Mouse (Mus musculus): Measurements from ENCODE around the gene BC049352. TPM values are rescaled to one million over a fixed set of nuclear protein-coding genes. Genes with fewer than 3 reads are reported as not detected.

Gene BC049352
- polyA plus RNA-seq, 1 experiment from 2014 or later: not detected

DNA sequence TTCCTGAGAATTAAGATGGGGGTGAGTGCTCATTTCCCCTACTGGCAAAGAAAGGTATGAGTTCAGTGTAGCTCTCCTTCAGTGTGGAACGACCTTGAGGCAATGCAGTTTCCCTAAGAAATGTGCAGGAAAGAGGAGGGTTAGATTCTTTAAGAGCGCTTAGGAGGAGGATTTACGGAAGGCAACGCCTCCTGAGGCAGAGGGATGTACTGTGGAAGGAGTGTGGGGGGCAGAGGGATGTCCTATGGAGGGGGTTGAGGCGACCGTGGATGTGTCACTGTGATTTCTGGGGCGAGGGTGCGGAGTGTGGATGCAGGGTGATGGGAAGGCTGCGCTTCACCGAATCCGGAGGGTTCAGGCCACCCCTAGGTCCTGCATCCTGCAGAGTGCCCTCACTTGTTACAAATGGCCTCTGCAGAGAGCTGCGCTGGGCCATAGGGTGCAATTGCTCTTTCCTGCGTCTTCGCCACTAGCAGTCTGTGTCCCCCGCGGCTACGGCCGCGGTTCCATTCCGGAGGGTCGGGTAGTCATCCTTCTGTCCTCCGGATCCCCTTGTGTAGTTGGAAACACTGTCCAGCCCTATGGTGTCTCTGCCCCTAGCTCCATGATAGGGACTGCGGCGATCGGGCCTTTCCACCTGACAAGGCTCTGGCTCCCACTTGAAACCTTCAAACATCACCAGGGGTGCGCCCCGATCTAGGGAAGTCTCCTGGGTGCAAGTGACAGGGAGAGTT lies 36.1 kb upstream of the BC049352 start:
- H3K27me3 ChIP-seq (ENCODE audit: control insufficient read depth, insufficient read depth, low read length): peaks cover 26% of the 10 kb centered on the region
- 0 out of 2 replicates have a peak, but pooled peaks cover 3% of the 10 kb centered on the region for H3K4me1 ChIP-seq (ENCODE audit: control insufficient read depth, insufficient read depth, low read length)
- H3K9ac ChIP-seq (replicated peaks; ENCODE audit: low read length): peak overlapping the region; percentile 36
- ATAC-seq (replicated peaks; ENCODE audit: insufficient number of reproducible peaks, low FRiP score, low TSS enrichment, low read depth): 0 out of 2 replicates have a peak, but pooled peaks have one; percentile 39
- peak overlapping the region; percentile 65 for H3K4me2 ChIP-seq (ENCODE audit: low read depth, low read length)
- H3K9me3 ChIP-seq (replicated peaks; ENCODE audit: control insufficient read depth, low read length): no peaks in the 10 kb centered on the region
- H3K4me3 ChIP-seq (ENCODE audit: low read depth, low read length): peak overlapping the region; percentile 28
- H3K36me3 ChIP-seq (replicated peaks; ENCODE audit: control insufficient read depth, insufficient read depth, low read depth, low read length): no peaks in the 10 kb centered on the region
- no peak overlapping the region for H3K27ac ChIP-seq (replicated peaks; ENCODE audit: low read depth, low read length)
- no peak for DNase-seq (ENCODE audit: low spot score)
- 4% methylated on average over 27 of the region's 27 CpGs for WGBS

DNA sequence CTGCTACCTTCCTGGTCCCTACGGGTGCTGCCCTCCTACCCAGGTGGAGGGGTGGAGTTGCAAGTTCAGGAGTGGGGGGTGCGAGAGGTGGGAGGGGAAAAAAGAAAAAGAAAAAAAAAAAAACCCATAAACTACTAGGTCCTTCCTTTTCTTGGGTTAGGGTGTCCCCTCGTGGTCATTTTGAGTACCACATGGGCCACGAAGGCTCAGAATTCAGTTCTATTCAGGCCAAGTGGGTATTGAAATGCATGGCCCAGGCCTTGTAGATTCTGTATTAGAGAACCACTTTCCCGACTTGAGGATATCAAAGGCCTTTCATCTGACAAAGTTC lies 35.6 kb upstream of the BC049352 start:
- H3K27ac ChIP-seq (replicated peaks; ENCODE audit: low read depth, low read length): no peak overlapping the region
- no peaks in the 10 kb centered on the region for H3K9me3 ChIP-seq (replicated peaks; ENCODE audit: control insufficient read depth, low read length)
- peak overlapping the region; percentile 36; the same call in 1 of the 2 replicates for H3K9ac ChIP-seq (replicated peaks; ENCODE audit: low read length)
- peak; percentile 52; the same call in 1 of the 2 replicates for ATAC-seq (replicated peaks; ENCODE audit: insufficient number of reproducible peaks, low FRiP score, low TSS enrichment, low read depth)
- peak overlapping the region; percentile 28 for H3K4me3 ChIP-seq (ENCODE audit: low read depth, low read length)
- peaks cover 26% of the 10 kb centered on the region for H3K27me3 ChIP-seq (ENCODE audit: control insufficient read depth, insufficient read depth, low read length)
- H3K4me2 ChIP-seq (ENCODE audit: low read depth, low read length): peak overlapping the region; percentile 65
- peak; percentile 78 for DNase-seq (ENCODE audit: low spot score)
- 0 out of 2 replicates have a peak, but pooled peaks cover 3% of the 10 kb centered on the region for H3K4me1 ChIP-seq (ENCODE audit: control insufficient read depth, insufficient read depth, low read length)
- no peaks in the 10 kb centered on the region for H3K36me3 ChIP-seq (replicated peaks; ENCODE audit: control insufficient read depth, insufficient read depth, low read depth, low read length)
- 1% methylated on average over 5 of the region's 5 CpGs for WGBS

DNA sequence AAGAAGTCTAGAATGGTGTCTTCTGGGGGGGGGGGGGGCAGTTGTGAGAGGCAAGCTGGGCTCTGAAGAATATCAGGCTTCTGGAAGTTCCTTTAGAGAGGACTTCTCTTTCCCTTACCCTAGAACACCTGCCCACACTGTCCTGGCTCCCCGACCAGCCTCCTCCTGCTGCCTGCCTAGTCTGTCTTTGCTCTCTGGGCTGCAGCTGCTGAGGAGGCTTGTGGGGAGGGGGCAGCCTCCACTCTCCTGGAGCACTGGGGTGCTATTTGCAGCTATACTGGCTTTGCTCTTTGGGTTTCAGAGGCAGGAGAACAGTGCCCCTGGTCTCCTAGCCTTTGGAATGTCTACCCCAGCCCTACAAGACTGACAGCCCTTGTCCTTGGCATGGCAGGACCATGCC lies 30.9 kb upstream of the BC049352 start:
- Histone ChIP-seq H3K4me2 (ENCODE audit: low read depth, low read length) (no peak overlapping the region), H3K9me3 (replicated peaks; ENCODE audit: control insufficient read depth, low read length) (no peaks in the 10 kb centered on the region), H3K9ac (replicated peaks; ENCODE audit: low read length) (no peak overlapping the region), H3K4me1 (ENCODE audit: control insufficient read depth, insufficient read depth, low read length) (0 out of 2 replicates have a peak, but pooled peaks cover 1% of the 10 kb centered on the region), H3K27ac (replicated peaks; ENCODE audit: low read depth, low read length) (no peak overlapping the region), H3K36me3 (replicated peaks; ENCODE audit: control insufficient read depth, insufficient read depth, low read depth, low read length) (no peaks in the 10 kb centered on the region), H3K27me3 (ENCODE audit: control insufficient read depth, insufficient read depth, low read length) (peaks cover 2% of the 10 kb centered on the region), H3K4me3 (ENCODE audit: low read depth, low read length) (no peak overlapping the region)
- DNase-seq (ENCODE audit: low spot score) (no peak), ATAC-seq (replicated peaks; ENCODE audit: insufficient number of reproducible peaks, low FRiP score, low TSS enrichment, low read depth) (no peak)
- 75% methylated on average over 1 of the region's 1 CpGs for WGBS

DNA sequence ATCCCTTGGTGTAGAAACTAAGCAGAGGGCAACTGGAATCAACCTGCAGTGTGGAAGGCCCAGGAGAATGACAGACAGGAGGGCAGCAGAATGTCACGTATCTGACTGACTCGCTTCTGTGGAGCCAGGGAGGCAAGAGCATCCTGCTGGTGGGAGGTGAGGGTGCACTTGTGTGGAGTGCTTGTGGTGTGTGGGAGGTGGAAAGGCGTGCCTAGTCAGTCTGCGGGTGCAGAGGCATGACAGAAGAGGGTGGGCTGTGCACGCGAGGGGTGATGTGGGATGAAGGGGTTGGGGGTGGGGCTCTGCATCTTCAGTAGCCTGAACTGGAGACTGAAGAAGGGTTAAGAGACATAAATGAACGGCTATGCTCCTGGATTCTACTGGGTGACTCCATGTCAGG lies 28.4 kb upstream of the BC049352 start:
- H3K4me3 ChIP-seq (ENCODE audit: low read depth, low read length): no peak overlapping the region
- H3K4me2 ChIP-seq (ENCODE audit: low read depth, low read length): no peak overlapping the region
- H3K27me3 ChIP-seq (ENCODE audit: control insufficient read depth, insufficient read depth, low read length): no peaks in the 10 kb centered on the region
- H3K36me3 ChIP-seq (replicated peaks; ENCODE audit: control insufficient read depth, insufficient read depth, low read depth, low read length): no peaks in the 10 kb centered on the region
- no peaks in the 10 kb centered on the region for H3K4me1 ChIP-seq (ENCODE audit: control insufficient read depth, insufficient read depth, low read length)
- 76% methylated on average over 7 of the region's 7 CpGs for WGBS
- H3K9ac ChIP-seq (replicated peaks; ENCODE audit: low read length): no peak overlapping the region
- H3K27ac ChIP-seq (replicated peaks; ENCODE audit: low read depth, low read length): no peak overlapping the region
- no peak for DNase-seq (ENCODE audit: low spot score)
- no peaks in the 10 kb centered on the region for H3K9me3 ChIP-seq (replicated peaks; ENCODE audit: control insufficient read depth, low read length)
- ATAC-seq (replicated peaks; ENCODE audit: insufficient number of reproducible peaks, low FRiP score, low TSS enrichment, low read depth): no peak

DNA sequence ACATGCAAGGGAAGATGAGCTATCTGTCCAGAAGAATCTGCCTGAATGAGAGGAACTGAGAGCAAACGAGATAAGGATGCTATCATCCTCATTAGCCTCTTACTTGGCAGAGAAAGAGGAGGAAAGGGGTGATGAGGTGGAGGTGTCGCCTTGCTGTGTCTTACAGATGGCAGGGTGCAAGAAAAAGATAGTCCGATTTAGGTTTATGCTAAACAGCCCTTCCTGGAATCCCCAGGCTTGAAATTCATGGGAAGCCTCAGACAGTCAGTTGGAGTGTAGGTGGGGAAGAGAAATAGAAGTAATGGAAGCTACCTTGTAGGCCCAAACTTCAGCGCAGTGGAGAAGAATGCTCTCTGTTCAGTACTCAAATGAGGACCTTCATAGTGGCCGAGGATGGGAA lies 13.9 kb upstream of the BC049352 start:
- WGBS: 78% methylated on average over 5 of the region's 5 CpGs
- Histone ChIP-seq H3K9me3 (replicated peaks; ENCODE audit: control insufficient read depth, low read length) (peaks cover 2% of the 10 kb centered on the region; the same call in 1 of the 2 replicates), H3K4me1 (ENCODE audit: control insufficient read depth, insufficient read depth, low read length) (no peaks in the 10 kb centered on the region), H3K4me3 (ENCODE audit: low read depth, low read length) (no peak overlapping the region), H3K9ac (replicated peaks; ENCODE audit: low read length) (no peak overlapping the region), H3K27me3 (ENCODE audit: control insufficient read depth, insufficient read depth, low read length) (no peaks in the 10 kb centered on the region), H3K4me2 (ENCODE audit: low read depth, low read length) (no peak overlapping the region), H3K36me3 (replicated peaks; ENCODE audit: control insufficient read depth, insufficient read depth, low read depth, low read length) (no peaks in the 10 kb centered on the region), H3K27ac (replicated peaks; ENCODE audit: low read depth, low read length) (no peak overlapping the region)
- DNase-seq (ENCODE audit: low spot score) (no peak), ATAC-seq (replicated peaks; ENCODE audit: insufficient number of reproducible peaks, low FRiP score, low TSS enrichment, low read depth) (no peak)

DNA sequence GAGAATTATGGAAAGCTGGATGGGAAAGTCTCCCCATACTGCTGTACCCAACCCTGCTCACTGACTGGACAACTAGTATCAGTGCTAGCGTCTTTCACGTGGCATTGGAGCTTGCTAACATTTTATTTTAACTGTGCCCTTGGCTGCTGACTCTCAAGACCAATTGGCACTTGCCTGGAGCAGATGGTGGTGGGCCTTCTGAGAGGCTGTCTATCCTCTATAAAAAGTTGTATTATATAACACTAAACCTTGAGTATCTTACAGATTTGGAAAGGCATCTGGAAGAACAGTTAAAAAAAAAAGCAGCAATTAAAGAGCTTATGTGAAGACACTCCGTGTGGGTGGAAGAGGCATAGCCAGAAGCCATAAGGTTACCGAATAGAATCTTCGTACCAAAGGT lies 11.7 kb upstream of the BC049352 start:
- H3K9me3 ChIP-seq (replicated peaks; ENCODE audit: control insufficient read depth, low read length): peaks cover 2% of the 10 kb centered on the region; the same call in 1 of the 2 replicates
- no peak overlapping the region for H3K27ac ChIP-seq (replicated peaks; ENCODE audit: low read depth, low read length)
- no peaks in the 10 kb centered on the region for H3K36me3 ChIP-seq (replicated peaks; ENCODE audit: control insufficient read depth, insufficient read depth, low read depth, low read length)
- no peaks in the 10 kb centered on the region for H3K27me3 ChIP-seq (ENCODE audit: control insufficient read depth, insufficient read depth, low read length)
- 93% methylated on average over 5 of the region's 5 CpGs for WGBS
- H3K4me1 ChIP-seq (ENCODE audit: control insufficient read depth, insufficient read depth, low read length): no peaks in the 10 kb centered on the region
- ATAC-seq (replicated peaks; ENCODE audit: insufficient number of reproducible peaks, low FRiP score, low TSS enrichment, low read depth): no peak
- no peak overlapping the region for H3K4me2 ChIP-seq (ENCODE audit: low read depth, low read length)
- H3K4me3 ChIP-seq (ENCODE audit: low read depth, low read length): no peak overlapping the region
- no peak for DNase-seq (ENCODE audit: low spot score)
- no peak overlapping the region for H3K9ac ChIP-seq (replicated peaks; ENCODE audit: low read length)

DNA sequence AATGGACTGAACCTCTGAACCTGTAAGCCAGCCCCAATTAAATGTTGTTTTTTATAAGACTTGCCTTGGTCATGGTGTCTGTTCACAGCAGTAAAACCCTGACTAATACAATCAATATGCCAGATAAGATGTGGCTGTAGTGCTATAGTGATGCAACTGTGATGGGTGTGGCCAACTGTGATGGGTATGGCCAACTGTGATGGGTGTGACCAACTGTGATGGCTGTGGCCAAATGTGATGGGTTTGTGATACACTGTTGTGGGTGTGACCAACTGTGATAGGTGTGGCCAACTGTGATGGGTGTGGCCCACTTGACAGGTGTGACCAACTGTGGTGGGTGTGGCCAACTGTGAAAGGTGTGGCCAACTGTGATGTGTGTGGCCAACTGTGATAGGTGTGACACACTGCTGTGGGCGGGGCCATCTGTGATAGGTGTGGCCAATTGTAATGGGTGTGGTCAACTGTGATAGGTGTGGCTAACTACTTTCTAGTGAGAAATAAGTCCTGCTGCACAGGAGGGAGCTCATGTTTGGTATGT lies 10.7 kb upstream of the BC049352 start:
- Histone ChIP-seq H3K27ac (replicated peaks; ENCODE audit: low read depth, low read length) (no peak overlapping the region), H3K9ac (replicated peaks; ENCODE audit: low read length) (no peak overlapping the region), H3K4me3 (ENCODE audit: low read depth, low read length) (no peak overlapping the region), H3K9me3 (replicated peaks; ENCODE audit: control insufficient read depth, low read length) (peaks cover 2% of the 10 kb centered on the region; the same call in 1 of the 2 replicates), H3K4me2 (ENCODE audit: low read depth, low read length) (no peak overlapping the region), H3K36me3 (replicated peaks; ENCODE audit: control insufficient read depth, insufficient read depth, low read depth, low read length) (no peaks in the 10 kb centered on the region), H3K4me1 (ENCODE audit: control insufficient read depth, insufficient read depth, low read length) (no peaks in the 10 kb centered on the region), H3K27me3 (ENCODE audit: control insufficient read depth, insufficient read depth, low read length) (no peaks in the 10 kb centered on the region)
- 0 out of 2 replicates have a peak, but pooled peaks have one; percentile 44 for ATAC-seq (replicated peaks; ENCODE audit: insufficient number of reproducible peaks, low FRiP score, low TSS enrichment, low read depth)
- 79% methylated on average over 1 of the region's 1 CpGs for WGBS
- DNase-seq (ENCODE audit: low spot score): no peak

DNA sequence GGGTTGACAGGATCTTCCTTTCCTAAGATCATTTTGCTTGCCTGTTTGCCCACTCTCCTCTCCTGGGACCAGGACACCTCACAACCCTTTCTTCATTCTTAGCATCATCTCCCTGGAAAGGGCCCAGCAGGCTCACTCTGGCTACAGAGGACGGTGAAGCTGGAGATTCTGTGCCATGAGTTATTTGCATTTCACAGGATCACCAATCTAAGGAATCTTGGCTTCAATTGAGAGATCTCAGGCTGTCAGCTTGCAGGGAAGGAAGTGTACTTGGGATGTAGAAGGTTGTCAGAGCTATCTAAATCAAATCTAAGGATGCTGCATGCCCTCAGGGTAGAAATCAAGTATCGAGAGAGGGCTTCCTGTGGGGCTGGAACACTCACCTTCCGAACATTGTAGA lies 8.3 kb upstream of the BC049352 start:
- Histone ChIP-seq H3K27ac (replicated peaks; ENCODE audit: low read depth, low read length) (no peak overlapping the region), H3K4me3 (ENCODE audit: low read depth, low read length) (no peak overlapping the region), H3K27me3 (ENCODE audit: control insufficient read depth, insufficient read depth, low read length) (no peaks in the 10 kb centered on the region), H3K9ac (replicated peaks; ENCODE audit: low read length) (no peak overlapping the region), H3K36me3 (replicated peaks; ENCODE audit: control insufficient read depth, insufficient read depth, low read depth, low read length) (no peaks in the 10 kb centered on the region), H3K4me1 (ENCODE audit: control insufficient read depth, insufficient read depth, low read length) (no peaks in the 10 kb centered on the region), H3K4me2 (ENCODE audit: low read depth, low read length) (no peak overlapping the region), H3K9me3 (replicated peaks; ENCODE audit: control insufficient read depth, low read length) (peaks cover 2% of the 10 kb centered on the region; the same call in 1 of the 2 replicates)
- ATAC-seq (replicated peaks; ENCODE audit: insufficient number of reproducible peaks, low FRiP score, low TSS enrichment, low read depth) (no peak), DNase-seq (ENCODE audit: low spot score) (no peak)
- 61% methylated on average over 3 of the region's 3 CpGs for WGBS
